Mouse (Mus musculus): Measurements from ENCODE around the gene Ggta1.

DNA sequence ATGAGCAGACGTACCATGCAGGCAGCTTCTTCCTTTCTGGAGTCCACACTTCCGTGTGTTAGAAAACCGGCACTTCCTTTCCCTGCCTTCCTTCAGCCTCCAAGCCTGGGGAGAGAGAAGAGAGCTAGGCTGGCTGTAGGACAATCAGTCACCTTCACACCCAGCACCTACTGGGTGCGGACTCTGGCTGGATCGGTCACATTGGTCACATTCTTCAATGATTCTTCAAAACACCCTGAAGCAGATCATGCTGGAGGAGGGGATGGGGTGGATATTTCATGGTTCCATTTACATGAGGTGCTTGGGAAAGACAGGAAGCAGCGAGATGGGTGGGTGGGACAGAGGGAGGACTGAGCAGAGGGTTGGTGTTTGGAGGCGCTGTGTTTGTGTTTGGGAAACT lies 30.5 kb upstream of the Ggta1 start:
- TF ChIP-seq POLR2A (IDR thresholded peaks at IDR 0.05; ENCODE audit: insufficient read length, low read depth): no peak
- no peak for TF ChIP-seq POLR2AphosphoS2 (IDR thresholded peaks at IDR 0.05; ENCODE audit: insufficient read length, low read depth)
- no peak for TF ChIP-seq TCF12 (IDR thresholded peaks at IDR 0.05; ENCODE audit: insufficient read depth, poor library complexity, severe bottlenecking)
- no peak for TF ChIP-seq E2F4 (IDR thresholded peaks at IDR 0.05; ENCODE audit: insufficient read depth)
- no peak for TF ChIP-seq USF1 (IDR thresholded peaks at IDR 0.05; ENCODE audit: low read depth)
- TF ChIP-seq SRF (IDR thresholded peaks at IDR 0.05; ENCODE audit: control insufficient read depth, insufficient read length, low read depth): no peak
- no peak for TF ChIP-seq MYOG (IDR thresholded peaks at IDR 0.05; ENCODE audit: control insufficient read depth in 1 of 3, insufficient read depth in 1 of 3, insufficient read length in 2 of 3, low read depth in 2 of 3)
- TF ChIP-seq MAX (IDR thresholded peaks at IDR 0.05; ENCODE audit: low read depth): no peak
- no peak for TF ChIP-seq CEBPB (IDR thresholded peaks at IDR 0.05; ENCODE audit: insufficient read depth, poor library complexity, severe bottlenecking)
- TF ChIP-seq TCF3 (IDR thresholded peaks at IDR 0.05; ENCODE audit: insufficient read length, low read depth): no peak
- no peak for TF ChIP-seq REST (IDR thresholded peaks at IDR 0.05; ENCODE audit: insufficient read depth, insufficient read length)
- no peak for TF ChIP-seq MYOD1 (IDR thresholded peaks at IDR 0.05; ENCODE audit: control insufficient read depth in 1 of 3, insufficient read length in 2 of 3, low read depth in 2 of 3)

Data from myocyte (in vitro differentiated cells).